Mouse (Mus musculus) frontal cortex, postnatal 10 days (tissue): ENCODE measurements around the gene Tnfsf14.

Experiments used
- DNase-seq, 2 experiments: peaks; one replicate each; pipeline ENCODE4 v3.0.0; 2022; ENCODE audit warnings: low spot score in 2 of 2, mixed read lengths in 1 of 2

Tnfsf14 gene

GRCm38 (mm10) chr17:57194041-57194507 lies at the start of gene Tnfsf14:
TSS of gene Tnfsf14 (minus strand) at chr17:57194177.
- no peak for DNase-seq

GRCm38 (mm10) chr17:57237181-57237580 lies 43.2 kb upstream of the Tnfsf14 start:
- DNase-seq = no peak

- no peak for DNase-seq
Observed at GRCm38 (mm10) chr17:57235803-57236202, 41.8 kb upstream of the Tnfsf14 start.

GRCm38 (mm10) chr17:57234254-57234928 lies 40.4 kb upstream of the Tnfsf14 start:
- DNase-seq = no peak

- DNase-seq = no peak
Observed at GRCm38 (mm10) chr17:57233038-57233437, 39.1 kb upstream of the Tnfsf14 start.

- no peak for DNase-seq
Observed at GRCm38 (mm10) chr17:57232200-57232599, 38.2 kb upstream of the Tnfsf14 start.

- no peak for DNase-seq
Observed at GRCm38 (mm10) chr17:57231321-57231771, 37.4 kb upstream of the Tnfsf14 start.

- no peak for DNase-seq
Observed at GRCm38 (mm10) chr17:57230728-57231125, 36.8 kb upstream of the Tnfsf14 start.

GRCm38 (mm10) chr17:57229851-57230727 lies 36.1 kb upstream of the Tnfsf14 start:
- DNase-seq = no peak

GRCm38 (mm10) chr17:57228873-57229272 lies 34.9 kb upstream of the Tnfsf14 start:
- DNase-seq = no peak

- DNase-seq = no peak
Observed at GRCm38 (mm10) chr17:57228014-57228413, 34.0 kb upstream of the Tnfsf14 start, which contains the start of gene C3. TSS of gene C3 (minus strand) at chr17:57228136.

- DNase-seq = no peak
Observed at GRCm38 (mm10) chr17:57227468-57227867, 33.5 kb upstream of the Tnfsf14 start.

- DNase-seq = no peak
Observed at GRCm38 (mm10) chr17:57223313-57223712, 29.3 kb upstream of the Tnfsf14 start.

GRCm38 (mm10) chr17:57221911-57222310 lies 27.9 kb upstream of the Tnfsf14 start:
- DNase-seq = no peak

GRCm38 (mm10) chr17:57219884-57220207 lies 25.9 kb upstream of the Tnfsf14 start:
- no peak for DNase-seq

- peak; percentile 31 to 59 for DNase-seq
Observed at GRCm38 (mm10) chr17:57219167-57219883, 25.3 kb upstream of the Tnfsf14 start.

- DNase-seq = no peak
Observed at GRCm38 (mm10) chr17:57218335-57218900, 24.4 kb upstream of the Tnfsf14 start.

- no peak for DNase-seq
Observed at GRCm38 (mm10) chr17:57214676-57215387, 20.9 kb upstream of the Tnfsf14 start.

GRCm38 (mm10) chr17:57211501-57211900 lies 17.5 kb upstream of the Tnfsf14 start:
- no peak for DNase-seq

- DNase-seq = no peak
Observed at GRCm38 (mm10) chr17:57209330-57209729, 15.4 kb upstream of the Tnfsf14 start.

GRCm38 (mm10) chr17:57207938-57208337 lies 14.0 kb upstream of the Tnfsf14 start:
- no peak for DNase-seq
